Mouse (Mus musculus): ENCODE data around the gene Tex45.

Gene Tex45

GRCm38 (mm10) chr8:3536053-3536841, 65.6 kb downstream of the Tex45 start:
- DNase-seq (ENCODE audit: low read depth, low spot score), result peak; percentile 78
